Mouse (Mus musculus) c-Kit-positive CD71-positive TER-119-positive erythroid progenitor cells, embryonic 14.5 days (primary cell): ENCODE results near the gene Pou2f3.
"Not testable (repeated sequence)": the region's sequence is repeated elsewhere in the genome, so short reads cannot be mapped to it uniquely, and the experiment has no call there.

ENCODE experiments used
- DNase-seq: peaks from one replicate; pipeline ENCODE4 v3.0.0-alpha.2; 2013; ENCODE audit warnings: low spot score

The Pou2f3 gene

GRCm38 (mm10) chr9:43155960-43156359 is 54.2 kb downstream of the Pou2f3 start:
- no peak for DNase-seq

- no peak for DNase-seq
Observed at GRCm38 (mm10) chr9:43151779-43152178, 58.4 kb downstream of the Pou2f3 start.

GRCm38 (mm10) chr9:43150957-43151356 is 59.2 kb downstream of the Pou2f3 start:
- DNase-seq, result no peak

- no peak for DNase-seq
Observed at GRCm38 (mm10) chr9:43150075-43150474, 60.1 kb downstream of the Pou2f3 start.

GRCm38 (mm10) chr9:43149498-43149897 is 60.7 kb downstream of the Pou2f3 start:
- DNase-seq, result no peak

GRCm38 (mm10) chr9:43145196-43145595 is 65.0 kb downstream of the Pou2f3 start:
- DNase-seq, result no peak

- DNase-seq, result no peak
Observed at GRCm38 (mm10) chr9:43144206-43144810, 65.9 kb downstream of the Pou2f3 start.

- DNase-seq, result peak; percentile 53
Observed at GRCm38 (mm10) chr9:43141839-43142238, 68.3 kb downstream of the Pou2f3 start.

GRCm38 (mm10) chr9:43133525-43133924 is 76.6 kb downstream of the Pou2f3 start:
- no peak for DNase-seq

GRCm38 (mm10) chr9:43132380-43132779 is 77.8 kb downstream of the Pou2f3 start:
- DNase-seq, result no peak

- no peak for DNase-seq
Observed at GRCm38 (mm10) chr9:43131940-43132339, 78.2 kb downstream of the Pou2f3 start.

- no peak for DNase-seq
Observed at GRCm38 (mm10) chr9:43130684-43131083, 79.5 kb downstream of the Pou2f3 start.

GRCm38 (mm10) chr9:43127101-43127787 is 82.9 kb downstream of the Pou2f3 start:
- no peak for DNase-seq

- no peak for DNase-seq
Observed at GRCm38 (mm10) chr9:43122379-43122778, 87.8 kb downstream of the Pou2f3 start.

GRCm38 (mm10) chr9:43121948-43122347 is 88.2 kb downstream of the Pou2f3 start:
- not testable (repeated sequence) for DNase-seq

GRCm38 (mm10) chr9:43116997-43117336 is 93.2 kb downstream of the Pou2f3 start:
- no peak for DNase-seq

GRCm38 (mm10) chr9:43116134-43116996 is 93.8 kb downstream of the Pou2f3 start, which contains the start of gene Tmem136:
Gene Tmem136, minus strand, starts transcription at chr9:43116570.
- peak; percentile 87 for DNase-seq

GRCm38 (mm10) chr9:43115431-43116133 is 94.6 kb downstream of the Pou2f3 start:
- no peak for DNase-seq

- no peak for DNase-seq
Observed at GRCm38 (mm10) chr9:43114833-43115232, 95.3 kb downstream of the Pou2f3 start.

GRCm38 (mm10) chr9:43110286-43110980 is 99.7 kb downstream of the Pou2f3 start:
- DNase-seq, result no peak

GRCm38 (mm10) chr9:43109125-43109524 is 101.0 kb downstream of the Pou2f3 start:
- DNase-seq, result no peak

GRCm38 (mm10) chr9:43108721-43109120 is 101.4 kb downstream of the Pou2f3 start:
- DNase-seq, result no peak
